Mouse (Mus musculus) frontal cortex, postnatal 14 days (tissue): ENCODE results near the gene Pla2g2f.

Experiments used
- DNase-seq, 2 experiments: peaks; one replicate each; pipeline ENCODE4 v3.0.0; 2022; ENCODE audit warnings: low spot score in 2 of 2

The Pla2g2f gene

GRCm38 (mm10) chr4:138716697-138717096 lies 40.7 kb downstream of the Pla2g2f start:
- DNase-seq: no peak

GRCm38 (mm10) chr4:138714186-138714585 lies 43.2 kb downstream of the Pla2g2f start:
- DNase-seq: no peak

GRCm38 (mm10) chr4:138712621-138713020 lies 44.8 kb downstream of the Pla2g2f start:
- DNase-seq: no peak

GRCm38 (mm10) chr4:138712096-138712495 lies 45.3 kb downstream of the Pla2g2f start:
- DNase-seq: no peak

GRCm38 (mm10) chr4:138711051-138711820 lies 46.2 kb downstream of the Pla2g2f start:
- DNase-seq: no peak

GRCm38 (mm10) chr4:138710633-138711032 lies 46.8 kb downstream of the Pla2g2f start:
- DNase-seq: no peak

- no peak for DNase-seq
Observed at GRCm38 (mm10) chr4:138709944-138710343, 47.5 kb downstream of the Pla2g2f start.

GRCm38 (mm10) chr4:138709246-138709645 lies 48.2 kb downstream of the Pla2g2f start:
- no peak for DNase-seq

GRCm38 (mm10) chr4:138708636-138709035 lies 48.8 kb downstream of the Pla2g2f start:
- peak in 1 of 2 experiments; percentile 57 for DNase-seq

- no peak for DNase-seq
Observed at GRCm38 (mm10) chr4:138706620-138707019, 50.8 kb downstream of the Pla2g2f start.

- no peak for DNase-seq
Observed at GRCm38 (mm10) chr4:138704169-138704568, 53.3 kb downstream of the Pla2g2f start.

- DNase-seq: no peak
Observed at GRCm38 (mm10) chr4:138703591-138703990, 53.8 kb downstream of the Pla2g2f start.

GRCm38 (mm10) chr4:138702528-138702927 lies 54.9 kb downstream of the Pla2g2f start:
- DNase-seq: no peak

GRCm38 (mm10) chr4:138702031-138702430 lies 55.4 kb downstream of the Pla2g2f start:
- no peak for DNase-seq

- no peak for DNase-seq
Observed at GRCm38 (mm10) chr4:138701111-138701510, 56.3 kb downstream of the Pla2g2f start.
